Mouse (Mus musculus) midbrain, embryonic 11.5 days (tissue): ENCODE measurements around the gene Trio. TPM values are rescaled to one million over a fixed set of nuclear protein-coding genes. Genes with fewer than 3 reads are reported as not detected.
A peak's percentile ranks its signal among the peaks of the same experiment; 100 is the strongest.

ENCODE experiments used
- ATAC-seq: fragments of 200-750 bp; cut with Nextera tagmentation; 2 replicates; pipeline ENCODE4 v1.8.0; 2017; ENCODE audit warnings: moderate TSS enrichment, moderate library complexity; ENCODE audit not compliant: low FRiP score
- DNase-seq: peaks from one replicate; pipeline ENCODE4 v3.0.0; 2015; ENCODE audit warnings: low spot score; ENCODE audit errors: missing footprints
- H3K27ac ChIP-seq: fragments of 300-500 bp; sonication (generic); 2 replicates; pipeline ENCODE4 v1.5.1; 2014; ENCODE audit warnings: low read depth, low read length
- H3K27me3 ChIP-seq: fragments of 300-500 bp; sonication (generic); 2 replicates; pipeline ENCODE4 v1.6.1; 2014; ENCODE audit warnings: mild to moderate bottlenecking, low read length, moderate library complexity, mixed read lengths; ENCODE audit not compliant: control insufficient read depth, insufficient read depth
- H3K36me3 ChIP-seq: fragments of 300-500 bp; sonication (generic); 2 replicates; pipeline ENCODE4 v1.6.1; 2014; ENCODE audit warnings: mild to moderate bottlenecking, low read length, moderate library complexity, mixed read lengths; ENCODE audit not compliant: control insufficient read depth, insufficient read depth
- H3K4me1 ChIP-seq: fragments of 300-500 bp; sonication (generic); 2 replicates; pipeline ENCODE4 v1.6.1; 2014; ENCODE audit warnings: low read length; ENCODE audit not compliant: control insufficient read depth, insufficient read depth
- H3K4me2 ChIP-seq: fragments of 300-500 bp; sonication (generic); 2 replicates; pipeline ENCODE4 v1.6.1; 2014; ENCODE audit warnings: mild to moderate bottlenecking, moderate library complexity
- H3K4me3 ChIP-seq: fragments of 300-500 bp; sonication (generic); 2 replicates; pipeline ENCODE4 v1.5.1; 2014; ENCODE audit warnings: low read depth, low read length
- H3K9ac ChIP-seq: fragments of 300-500 bp; sonication (generic); 2 replicates; pipeline ENCODE4 v1.6.1; 2014; ENCODE audit warnings: low read length
- H3K9me3 ChIP-seq: fragments of 300-500 bp; sonication (generic); 2 replicates; pipeline ENCODE4 v1.6.1; 2016; ENCODE audit warnings: low read length; ENCODE audit not compliant: control insufficient read depth
- WGBS: fragments of 180-500 bp; shearing (Covaris S2); extraction: QIAGEN DNeasy Blood & Tissue Kit; methylation state at CpG from one replicate; pipeline ENCODE4 v1.1.7; 2014; 5-methylcytosine and 5-hydroxymethylcytosine counted together
- polyA plus RNA-seq: library from polyadenylated mRNA; unstranded; fragments of >200 nt; fragmentation: Nextera tagmentation; extraction: Ambion mirVana; gene quantifications from 2 replicates; pipeline ENCODE4 v1.2.1, GENCODE M21; 2014

Gene Trio
- polyA plus RNA-seq, 1 experiment from 2014 or later: 32.5 TPM

- no peak overlapping the region for H3K4me2 ChIP-seq
- H3K9ac ChIP-seq: no peak overlapping the region
- 48% methylated on average over 4 of the region's 4 CpGs for WGBS
- DNase-seq (no peak), ATAC-seq (no peak)
- no peaks in the 10 kb centered on the region for H3K36me3 ChIP-seq
- H3K4me1 ChIP-seq: peaks cover 47% of the 10 kb centered on the region
- no peaks in the 10 kb centered on the region; the same call in 1 of the 2 replicates for H3K27me3 ChIP-seq
- H3K9me3 ChIP-seq: no peaks in the 10 kb centered on the region
- H3K27ac ChIP-seq: no peak overlapping the region
- H3K4me3 ChIP-seq: no peak overlapping the region
Observed at GRCm38 (mm10) chr15:28001299-28001698, 24.3 kb downstream of the Trio start.

- no peaks in the 10 kb centered on the region for H3K9me3 ChIP-seq
- H3K4me3 ChIP-seq: no peak overlapping the region
- ATAC-seq (no peak), DNase-seq (no peak)
- H3K4me1 ChIP-seq: peaks cover 57% of the 10 kb centered on the region
- no peak overlapping the region for H3K9ac ChIP-seq
- WGBS: 13% methylated on average over 8 of the region's 8 CpGs
- H3K27me3 ChIP-seq: no peaks in the 10 kb centered on the region; the same call in 1 of the 2 replicates
- H3K4me2 ChIP-seq: no peak overlapping the region
- no peaks in the 10 kb centered on the region for H3K36me3 ChIP-seq
- no peak overlapping the region for H3K27ac ChIP-seq
Observed at GRCm38 (mm10) chr15:27998621-27999359, 26.9 kb downstream of the Trio start.

GRCm38 (mm10) chr15:27997917-27998316 lies 27.7 kb downstream of the Trio start:
- Histone ChIP-seq H3K36me3 (no peaks in the 10 kb centered on the region), H3K27ac (no peak overlapping the region), H3K4me2 (no peak overlapping the region), H3K27me3 (no peaks in the 10 kb centered on the region; the same call in 1 of the 2 replicates), H3K4me3 (no peak overlapping the region), H3K9me3 (no peaks in the 10 kb centered on the region), H3K9ac (no peak overlapping the region), H3K4me1 (peaks cover 55% of the 10 kb centered on the region)
- ATAC-seq (peak; percentile 4; the same call in 1 of the 2 replicates), DNase-seq (no peak)
- WGBS: 12% methylated on average over 8 of the region's 8 CpGs

- Histone ChIP-seq H3K27me3 (no peaks in the 10 kb centered on the region; the same call in 1 of the 2 replicates), H3K27ac (no peak overlapping the region), H3K36me3 (no peaks in the 10 kb centered on the region), H3K4me1 (peaks cover 50% of the 10 kb centered on the region), H3K4me2 (no peak overlapping the region), H3K9me3 (no peaks in the 10 kb centered on the region), H3K9ac (no peak overlapping the region), H3K4me3 (no peak overlapping the region)
- peak; percentile 51 for ATAC-seq
- 24% methylated on average over 9 of the region's 9 CpGs for WGBS
- DNase-seq: no peak
Observed at GRCm38 (mm10) chr15:27997391-27997841, 28.2 kb downstream of the Trio start.

DNA sequence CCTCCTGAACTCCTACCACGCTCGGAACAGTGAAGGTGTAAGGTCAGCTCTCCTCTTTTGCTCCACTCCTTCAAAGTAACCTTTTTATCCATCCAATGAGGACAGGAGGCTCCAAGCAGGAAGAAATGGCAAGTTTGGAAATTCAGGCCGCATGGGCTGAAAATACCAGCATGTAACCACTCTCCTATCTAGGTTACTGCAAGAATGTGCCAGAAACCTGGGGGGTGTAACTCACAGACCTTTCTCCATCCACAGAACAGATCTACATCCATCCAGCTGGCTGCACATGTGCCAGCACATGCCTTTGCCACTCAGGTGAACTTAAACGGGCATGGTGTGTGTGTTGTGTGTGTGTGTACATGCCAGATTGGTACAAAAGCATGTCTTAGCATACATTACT lies 28.9 kb downstream of the Trio start:
- Histone ChIP-seq H3K9ac (no peak overlapping the region), H3K9me3 (no peaks in the 10 kb centered on the region), H3K27me3 (no peaks in the 10 kb centered on the region; the same call in 1 of the 2 replicates), H3K36me3 (no peaks in the 10 kb centered on the region), H3K4me3 (no peak overlapping the region), H3K27ac (no peak overlapping the region), H3K4me1 (peaks cover 45% of the 10 kb centered on the region), H3K4me2 (no peak overlapping the region)
- ATAC-seq (no peak), DNase-seq (no peak)
- 96% methylated on average over 4 of the region's 4 CpGs for WGBS

- 13% methylated on average over 3 of the region's 3 CpGs for WGBS
- DNase-seq (no peak), ATAC-seq (no peak)
- no peak overlapping the region for H3K9ac ChIP-seq
- no peak overlapping the region for H3K4me2 ChIP-seq
- H3K9me3 ChIP-seq: no peaks in the 10 kb centered on the region
- H3K4me1 ChIP-seq: peaks cover 42% of the 10 kb centered on the region
- H3K36me3 ChIP-seq: no peaks in the 10 kb centered on the region
- H3K27me3 ChIP-seq: no peaks in the 10 kb centered on the region; the same call in 1 of the 2 replicates
- no peak overlapping the region for H3K27ac ChIP-seq
- no peak overlapping the region for H3K4me3 ChIP-seq
Observed at GRCm38 (mm10) chr15:27995421-27995820, 30.2 kb downstream of the Trio start.

DNA sequence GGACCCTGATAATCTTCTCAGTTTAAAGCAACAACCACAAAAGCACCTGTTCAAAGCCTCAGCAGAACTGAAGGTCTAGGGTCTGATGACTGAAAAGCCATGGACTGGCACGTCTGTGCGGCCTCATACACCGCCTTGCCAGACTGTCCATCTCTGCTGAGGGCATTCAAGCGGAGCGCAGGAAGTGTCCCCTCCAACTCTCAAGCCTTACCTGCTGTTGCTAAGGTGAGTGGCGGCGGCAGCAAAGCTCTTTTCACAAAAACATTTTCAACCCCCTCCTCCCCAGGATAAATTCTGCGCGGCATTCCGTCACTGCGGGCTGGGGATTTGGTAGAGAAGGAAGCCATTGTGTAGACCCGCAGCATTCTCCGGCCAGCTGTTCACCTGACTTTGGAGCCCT lies 30.8 kb downstream of the Trio start:
- no peaks in the 10 kb centered on the region; the same call in 1 of the 2 replicates for H3K27me3 ChIP-seq
- no peak overlapping the region for H3K4me2 ChIP-seq
- no peak overlapping the region for H3K27ac ChIP-seq
- 27% methylated on average over 13 of the region's 13 CpGs for WGBS
- no peak overlapping the region for H3K4me3 ChIP-seq
- no peaks in the 10 kb centered on the region for H3K9me3 ChIP-seq
- no peaks in the 10 kb centered on the region for H3K36me3 ChIP-seq
- DNase-seq (no peak), ATAC-seq (no peak)
- peaks cover 41% of the 10 kb centered on the region for H3K4me1 ChIP-seq
- no peak overlapping the region for H3K9ac ChIP-seq

- WGBS: 71% methylated on average over 7 of the region's 7 CpGs
- DNase-seq (no peak), ATAC-seq (no peak)
- Histone ChIP-seq H3K9ac (no peak overlapping the region), H3K4me2 (no peak overlapping the region), H3K36me3 (no peaks in the 10 kb centered on the region), H3K27me3 (no peaks in the 10 kb centered on the region; the same call in 1 of the 2 replicates), H3K4me3 (no peak overlapping the region), H3K4me1 (peaks cover 28% of the 10 kb centered on the region), H3K27ac (no peak overlapping the region), H3K9me3 (no peaks in the 10 kb centered on the region)
Observed at GRCm38 (mm10) chr15:27993528-27993927, 32.1 kb downstream of the Trio start.

- H3K27ac ChIP-seq: no peak overlapping the region
- no peak overlapping the region for H3K4me3 ChIP-seq
- no peaks in the 10 kb centered on the region for H3K36me3 ChIP-seq
- peaks cover 22% of the 10 kb centered on the region for H3K4me1 ChIP-seq
- H3K9me3 ChIP-seq: no peaks in the 10 kb centered on the region
- DNase-seq (no peak), ATAC-seq (no peak)
- no peaks in the 10 kb centered on the region; the same call in 1 of the 2 replicates for H3K27me3 ChIP-seq
- no peak overlapping the region for H3K4me2 ChIP-seq
- WGBS: 82% methylated on average over 5 of the region's 5 CpGs
- H3K9ac ChIP-seq: no peak overlapping the region
Observed at GRCm38 (mm10) chr15:27992596-27992995, 33.1 kb downstream of the Trio start.
